Mouse (Mus musculus): ENCODE results near the gene Pigf.

DNA sequence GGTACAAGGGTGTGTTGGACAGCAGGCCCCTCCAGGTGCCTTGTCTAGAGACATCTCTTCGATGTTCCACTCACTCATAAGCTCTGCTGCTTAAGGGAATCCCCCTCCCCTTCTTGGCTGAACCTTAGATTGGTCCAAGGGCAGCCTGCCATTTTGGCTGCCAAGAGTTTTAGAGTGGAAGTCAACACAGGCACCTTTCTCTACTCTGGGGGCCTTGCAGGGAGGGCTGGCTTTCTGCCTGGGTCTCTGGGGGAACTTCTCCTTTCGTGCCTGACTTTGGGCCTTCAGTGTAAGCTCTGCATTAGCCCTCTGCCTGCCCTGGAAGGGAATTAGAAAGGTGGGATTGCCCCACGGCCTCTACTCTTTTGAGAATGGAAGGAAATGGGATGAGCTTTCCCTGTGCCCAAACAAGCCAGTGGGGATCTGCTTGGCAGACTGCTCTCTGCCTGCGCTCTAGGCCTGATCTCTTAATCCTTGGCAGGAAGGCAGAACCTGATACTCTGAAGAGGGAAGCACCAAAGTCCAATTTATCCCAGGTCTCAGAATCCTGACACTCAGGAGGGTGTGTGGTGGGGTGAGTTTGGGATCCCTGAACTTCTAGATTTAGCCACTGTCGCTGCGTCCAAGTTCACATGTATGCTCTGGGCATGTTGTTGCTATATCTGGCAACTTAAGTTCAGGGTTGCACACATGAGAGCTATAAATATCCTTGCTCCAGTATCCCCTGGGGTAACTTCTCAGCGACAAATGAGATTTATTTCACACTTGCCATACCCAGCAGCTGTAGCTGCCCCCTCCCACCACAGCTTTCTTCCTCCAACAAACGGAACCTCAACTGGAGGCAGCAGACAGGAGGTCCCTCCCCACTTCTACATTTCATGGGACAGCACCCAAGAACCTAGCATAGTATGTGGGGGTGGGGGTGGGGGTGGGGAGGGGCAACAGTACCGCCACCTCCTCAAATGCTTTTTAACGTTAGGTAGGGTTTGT is 57.4 kb downstream of the Pigf start:
- TF ChIP-seq POLR2A (IDR thresholded peaks at IDR 0.05; ENCODE audit: low read depth, low read length) (no peak), CTCF (IDR thresholded peaks at IDR 0.05; ENCODE audit: borderline replicate concordance, insufficient read depth, low read length) (no peak)

Measured in embryonic fibroblast, embryonic 13.5 days (primary cell).